Mouse (Mus musculus) cortical plate, adult 2 months (tissue): Measurements from ENCODE around the gene Wdr35. TPM values are rescaled to one million over a fixed set of nuclear protein-coding genes. Genes with fewer than 3 reads are reported as not detected.
A peak's percentile ranks its signal among the peaks of the same experiment; 100 is the strongest.
"Not testable (repeated sequence)": the region's sequence is repeated elsewhere in the genome, so short reads cannot be mapped to it uniquely, and the experiment has no call there.

Experiments
- H3K27ac ChIP-seq: fragments of 200-500 bp; 2 replicates; pipeline ENCODE4 v1.5.1; 2012; ENCODE audit warnings: low read length, control low read depth, inconsistent platforms; ENCODE audit not compliant: insufficient read depth
- H3K4me1 ChIP-seq: fragments of 200-500 bp; 2 replicates; pipeline ENCODE4 v1.6.1; 2011; ENCODE audit warnings: low read length; ENCODE audit not compliant: control insufficient read depth, insufficient read depth
- H3K4me3 ChIP-seq: fragments of 200-500 bp; 2 replicates; pipeline ENCODE4 v1.5.1; 2011; ENCODE audit warnings: mild to moderate bottlenecking, low read length, control low read depth; ENCODE audit not compliant: insufficient read depth
- CTCF ChIP-seq: fragments of 200-500 bp; IDR thresholded peaks from 2 replicates; pipeline ENCODE4 v1.5.1; 2011; ENCODE audit warnings: mild to moderate bottlenecking, control low read depth, low read length; ENCODE audit not compliant: insufficient read depth; ENCODE audit errors: extremely low read depth
- POLR2A ChIP-seq: fragments of 200-500 bp; IDR thresholded peaks from 2 replicates; pipeline ENCODE4 v1.6.1; 2011; ENCODE audit warnings: mild to moderate bottlenecking, low read length, control low read depth; ENCODE audit not compliant: insufficient read depth; ENCODE audit errors: extremely low read depth
- polyA plus RNA-seq: library from polyadenylated mRNA; depleted of rRNA; stranded (reverse); fragments of >200 nt; gene quantifications from 2 replicates; pipeline ENCODE4 v1.2.3, GENCODE M21; 2012

Wdr35 gene
- polyA plus RNA-seq, 1 experiment: 20.3 TPM

DNA sequence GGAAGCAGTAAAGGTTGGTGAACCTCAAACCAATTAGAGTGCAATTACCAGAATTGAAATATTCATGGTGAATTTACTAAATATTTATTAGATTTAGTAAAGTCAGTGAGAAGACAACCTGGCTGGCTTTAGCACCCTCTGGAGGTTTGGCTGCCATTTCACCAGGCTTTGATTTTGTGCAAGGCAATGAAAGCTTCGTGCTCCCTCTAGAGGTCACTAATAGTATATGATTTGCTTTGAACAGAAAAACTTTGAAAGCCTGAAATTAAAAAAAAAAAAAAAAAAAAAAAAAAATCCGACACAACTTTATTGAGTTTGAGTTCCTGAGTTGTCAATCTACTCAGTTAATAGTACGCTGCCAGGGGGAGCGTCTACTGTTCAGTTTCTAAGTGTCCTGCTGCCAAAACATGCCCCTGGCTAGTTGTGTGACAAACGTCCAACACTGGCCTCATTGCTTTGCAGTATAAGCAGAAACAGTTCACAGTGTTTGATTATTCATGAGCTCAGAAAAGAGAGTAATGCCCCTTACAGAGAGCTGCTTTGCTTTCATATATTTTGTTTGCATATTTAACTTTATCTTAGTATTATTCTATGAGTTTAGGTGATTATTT lies 28.5 kb downstream of the Wdr35 start:
- no peak overlapping the region for H3K27ac ChIP-seq
- H3K4me1 ChIP-seq: no peaks in the 10 kb centered on the region
- TF ChIP-seq POLR2A: no peak
- TF ChIP-seq CTCF: peak; percentile 77
- no peak overlapping the region for H3K4me3 ChIP-seq

DNA sequence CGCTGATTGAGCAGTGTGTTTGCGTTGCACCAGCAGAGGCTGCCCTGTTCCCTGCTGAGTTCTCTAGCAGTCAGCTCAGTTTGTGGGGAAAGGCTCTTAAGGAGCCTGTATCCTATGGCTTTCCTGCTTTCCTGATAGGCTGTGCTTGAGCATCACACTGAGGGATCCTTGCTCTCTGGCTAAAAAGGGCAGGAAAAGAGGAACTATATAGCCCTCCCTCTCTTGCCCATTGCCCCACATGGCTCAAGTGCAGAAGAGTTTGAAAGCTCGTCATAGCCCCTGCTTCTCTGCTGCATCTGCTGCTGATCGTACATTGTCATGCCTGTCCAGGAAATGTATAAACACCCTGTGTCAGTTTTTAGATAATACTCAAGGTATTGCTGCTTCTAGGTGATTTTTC lies 33.5 kb downstream of the Wdr35 start:
- H3K4me1 ChIP-seq: no peaks in the 10 kb centered on the region; the same call in 1 of the 2 replicates
- H3K27ac ChIP-seq: no peak overlapping the region
- H3K4me3 ChIP-seq: no peak overlapping the region
- no peak for TF ChIP-seq CTCF
- TF ChIP-seq POLR2A: no peak

DNA sequence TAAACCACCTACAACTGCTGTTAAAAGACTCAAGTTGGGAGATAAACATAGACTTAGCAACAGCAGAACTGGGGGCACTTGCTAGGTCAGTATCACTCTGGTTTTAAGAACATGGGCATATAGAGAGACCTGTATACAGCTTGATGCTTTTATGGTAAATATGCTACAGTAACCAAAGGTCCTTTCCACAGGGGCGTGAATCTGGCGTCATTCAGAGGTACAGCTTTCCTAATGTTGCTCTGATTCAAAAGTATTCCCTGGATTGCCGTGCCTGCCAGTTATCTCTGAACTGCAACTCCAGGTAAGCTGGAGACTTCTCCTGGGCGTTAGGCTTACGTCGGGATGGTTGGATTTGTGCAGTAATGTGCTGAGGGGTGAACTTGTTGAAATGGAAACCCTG lies 34.1 kb downstream of the Wdr35 start:
- H3K4me1 ChIP-seq: no peaks in the 10 kb centered on the region; the same call in 1 of the 2 replicates
- no peak overlapping the region for H3K27ac ChIP-seq
- H3K4me3 ChIP-seq: no peak overlapping the region
- TF ChIP-seq POLR2A (no peak), CTCF (no peak)

DNA sequence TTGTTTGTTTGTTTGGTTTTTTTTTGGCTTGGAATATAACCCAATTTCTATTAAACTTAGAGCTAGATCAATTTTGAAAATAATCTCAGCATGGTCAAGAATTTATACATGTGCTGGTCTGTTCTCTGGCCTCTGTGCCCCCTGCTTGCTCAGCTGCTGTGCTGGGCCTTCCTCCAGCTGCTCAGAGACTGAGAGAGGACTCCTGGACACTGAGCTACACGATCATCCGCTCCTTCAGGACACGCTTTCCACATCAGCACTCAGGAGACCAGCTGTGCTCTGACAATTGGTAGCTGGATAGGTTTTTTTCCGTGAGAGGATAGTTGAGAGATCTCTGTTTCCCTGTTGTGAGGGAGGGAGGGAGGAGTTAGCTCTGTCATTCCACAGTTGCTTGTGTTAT lies 36.6 kb downstream of the Wdr35 start:
- TF ChIP-seq CTCF: no peak
- TF ChIP-seq POLR2A: no peak
- Histone ChIP-seq H3K27ac (no peak overlapping the region), H3K4me1 (no peaks in the 10 kb centered on the region; the same call in 1 of the 2 replicates), H3K4me3 (no peak overlapping the region)

DNA sequence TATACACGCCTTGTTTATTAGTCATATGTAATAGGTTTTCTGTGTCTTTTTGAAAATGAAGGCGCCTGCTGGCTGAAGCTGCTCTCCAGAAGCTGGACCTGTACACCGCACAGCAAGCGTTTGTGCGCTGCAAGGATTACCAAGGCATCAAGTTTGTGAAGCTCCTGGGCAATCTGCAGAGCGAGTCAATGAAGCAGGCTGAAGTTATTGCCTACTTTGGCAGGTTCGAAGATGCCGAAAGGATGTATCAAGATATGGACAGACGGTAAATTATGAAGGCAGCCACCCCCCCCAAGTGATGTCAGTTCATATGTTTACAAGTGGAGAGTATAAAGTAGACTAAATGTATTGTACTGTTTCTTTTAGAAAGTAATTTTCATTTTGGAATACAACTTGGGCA lies 42.7 kb downstream of the Wdr35 start:
- Histone ChIP-seq H3K27ac (no peak overlapping the region), H3K4me1 (no peaks in the 10 kb centered on the region), H3K4me3 (no peak overlapping the region)
- TF ChIP-seq CTCF (no peak), POLR2A (no peak)

DNA sequence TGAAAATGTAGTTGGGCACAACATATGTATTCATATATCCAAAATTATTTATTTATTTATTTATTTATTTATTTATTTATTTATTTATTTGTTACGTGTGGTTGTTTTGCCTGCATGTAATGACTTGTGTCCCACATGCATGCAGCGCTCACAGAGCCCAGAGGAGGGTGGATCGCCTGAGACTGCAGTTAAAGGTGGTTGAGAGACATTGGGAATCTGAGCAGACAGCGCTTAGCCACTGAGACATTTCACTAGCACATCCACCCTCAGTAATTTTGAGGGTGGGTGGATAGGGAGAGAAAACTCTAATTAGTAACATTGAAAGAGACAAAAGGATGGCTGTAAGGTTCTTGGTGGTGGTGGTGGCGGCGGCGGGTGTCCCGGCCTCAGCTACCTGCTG lies 46.7 kb downstream of the Wdr35 start:
- no peak for TF ChIP-seq POLR2A
- no peak for TF ChIP-seq CTCF
- H3K4me1 ChIP-seq: no peaks in the 10 kb centered on the region
- no peak overlapping the region for H3K27ac ChIP-seq
- no peak overlapping the region for H3K4me3 ChIP-seq

DNA sequence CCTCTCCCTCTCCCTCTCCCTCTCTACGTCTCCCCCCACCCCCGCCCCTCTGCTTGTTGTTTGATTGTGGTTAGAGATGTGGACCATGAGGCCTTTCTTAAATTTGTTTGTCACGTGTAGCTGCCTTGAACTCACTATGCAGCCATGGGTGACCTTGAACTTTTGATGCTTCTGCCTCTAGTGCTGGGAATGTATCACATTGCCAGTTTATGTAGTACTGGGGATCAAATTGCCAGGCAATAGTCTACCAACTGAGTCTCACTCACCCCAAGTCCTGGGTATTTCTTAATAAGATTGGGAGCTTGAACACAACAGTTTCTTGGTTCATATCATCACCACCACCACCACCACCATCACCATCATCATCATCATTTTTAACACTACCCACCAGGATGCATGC lies 47.3 kb downstream of the Wdr35 start:
- no peak for TF ChIP-seq CTCF
- no peak for TF ChIP-seq POLR2A
- Histone ChIP-seq H3K4me3 (no peak overlapping the region), H3K27ac (no peak overlapping the region), H3K4me1 (no peaks in the 10 kb centered on the region)

DNA sequence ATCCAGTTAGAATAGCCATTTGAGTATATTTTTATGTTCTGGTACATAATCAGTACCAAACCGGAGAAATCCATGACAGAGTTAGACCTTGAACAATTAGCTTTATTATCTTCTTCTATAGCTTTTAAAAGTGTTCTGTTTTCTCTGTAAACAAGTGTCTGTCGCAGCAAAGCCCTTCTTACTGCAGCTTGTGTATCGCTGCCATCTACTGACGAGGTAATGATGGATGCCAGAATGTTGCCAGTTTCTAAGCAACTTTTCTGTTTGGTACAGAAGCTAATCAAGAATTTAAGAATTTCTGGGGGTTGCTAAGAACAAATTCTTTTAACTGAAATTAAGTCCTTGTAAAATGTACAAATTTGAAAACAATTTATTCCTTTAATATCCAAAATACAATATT lies 49.3 kb downstream of the Wdr35 start:
- Histone ChIP-seq H3K4me3 (no peak overlapping the region), H3K4me1 (no peaks in the 10 kb centered on the region), H3K27ac (no peak overlapping the region)
- TF ChIP-seq POLR2A (no peak), CTCF (no peak)

DNA sequence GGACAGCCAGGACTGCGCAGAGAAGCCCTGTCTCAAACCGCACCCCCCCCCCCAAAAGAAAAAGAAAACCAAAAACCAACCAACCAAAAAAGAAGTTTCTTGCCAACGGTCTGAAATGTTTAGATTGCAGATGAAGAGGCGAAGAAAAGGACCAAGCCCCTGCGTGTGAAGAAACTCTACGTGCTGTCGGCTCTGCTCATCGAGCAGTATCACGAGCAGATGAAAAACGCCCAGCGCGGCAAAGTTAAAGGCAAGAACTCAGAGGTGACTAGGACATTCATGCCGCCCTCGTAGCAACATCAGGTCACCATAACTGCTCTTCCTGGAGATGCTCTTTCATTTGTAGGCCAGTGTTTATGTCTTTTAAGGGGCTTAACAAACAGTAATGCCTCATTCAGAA lies 50.4 kb downstream of the Wdr35 start:
- Histone ChIP-seq H3K4me1 (no peaks in the 10 kb centered on the region), H3K4me3 (no peak overlapping the region), H3K27ac (no peak overlapping the region)
- TF ChIP-seq CTCF: no peak
- TF ChIP-seq POLR2A: no peak

DNA sequence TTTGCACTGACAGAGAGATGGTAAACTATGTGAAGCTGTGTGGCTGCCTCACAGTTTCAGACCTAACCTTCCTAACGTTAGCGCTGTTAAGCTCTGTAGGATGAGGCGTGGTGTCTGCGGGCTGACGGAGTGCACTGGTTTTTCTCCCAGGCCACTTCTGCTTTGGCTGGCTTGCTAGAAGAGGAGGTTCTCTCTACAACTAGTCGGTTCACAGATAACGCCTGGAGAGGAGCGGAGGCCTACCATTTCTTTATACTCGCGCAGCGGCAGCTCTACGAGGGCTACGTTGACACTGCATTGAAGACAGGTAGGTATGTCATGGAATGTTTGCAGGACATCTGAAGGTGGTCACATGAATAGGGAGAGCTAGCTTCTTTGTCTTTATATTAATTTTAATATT lies 51.0 kb downstream of the Wdr35 start:
- Histone ChIP-seq H3K4me3 (no peak overlapping the region), H3K4me1 (no peaks in the 10 kb centered on the region), H3K27ac (no peak overlapping the region)
- TF ChIP-seq CTCF: no peak
- no peak for TF ChIP-seq POLR2A

DNA sequence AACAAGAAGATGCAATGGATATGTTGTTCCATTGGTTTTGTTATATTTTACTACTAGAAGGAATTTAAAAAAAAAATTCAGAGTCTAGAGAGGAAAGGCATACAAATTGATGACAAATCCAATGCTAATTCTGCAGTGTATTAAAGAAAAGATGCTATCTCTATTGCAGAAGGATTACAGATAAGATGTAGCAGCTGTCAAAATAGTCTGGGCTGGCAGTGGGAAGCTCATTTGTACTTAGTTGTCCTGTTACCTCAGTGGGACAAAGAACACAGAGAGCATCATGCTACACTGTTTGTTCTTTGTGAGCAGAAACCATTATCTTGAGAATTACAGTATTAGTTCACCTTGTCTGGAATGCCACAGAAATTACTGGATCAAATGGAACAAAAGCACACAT lies 53.2 kb downstream of the Wdr35 start:
- Histone ChIP-seq H3K4me3 (no peak overlapping the region), H3K4me1 (no peaks in the 10 kb centered on the region), H3K27ac (no peak overlapping the region)
- TF ChIP-seq POLR2A (no peak), CTCF (no peak)

DNA sequence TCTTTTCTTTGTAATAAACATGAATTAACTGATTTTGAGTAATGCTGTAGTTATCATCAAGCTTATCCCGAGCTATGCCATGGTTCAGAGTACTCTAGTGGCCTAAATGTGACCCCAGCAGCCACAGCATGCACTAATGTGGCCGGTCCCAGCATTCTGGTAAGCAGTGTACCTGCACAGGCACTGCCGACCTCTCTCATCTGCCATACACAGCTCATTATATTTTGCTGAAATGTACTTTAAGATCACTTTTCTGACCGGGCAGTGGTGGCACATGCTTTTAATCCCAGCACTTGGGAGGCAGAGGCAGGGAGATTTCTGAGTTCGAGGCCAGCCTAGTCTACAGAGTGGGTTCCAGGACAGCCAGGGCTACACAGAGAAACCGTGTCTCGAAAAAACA lies 55.1 kb downstream of the Wdr35 start:
- H3K4me1 ChIP-seq, H3K27ac ChIP-seq, H3K4me3 ChIP-seq: not testable (repeated sequence)
